Mouse (Mus musculus) stomach, embryonic 16.5 days (tissue): ENCODE results near the gene Rnps1. TPM values are rescaled to one million over a fixed set of nuclear protein-coding genes. Genes with fewer than 3 reads are reported as not detected.

Experiments
- ATAC-seq: fragments of 200-750 bp; cut with Nextera tagmentation; 2 replicates; pipeline ENCODE4 v1.8.0; 2017; ENCODE audit warnings: moderate number of reproducible peaks, moderate TSS enrichment; ENCODE audit not compliant: insufficient read depth, low FRiP score
- H3K27ac ChIP-seq: fragments of 300-500 bp; sonication (generic); 2 replicates; pipeline ENCODE4 v1.5.1; 2014; ENCODE audit warnings: low read length
- H3K27me3 ChIP-seq: fragments of 300-500 bp; sonication (generic); 2 replicates; pipeline ENCODE4 v1.6.1; 2014; ENCODE audit warnings: low read length, control low read depth, mixed read lengths; ENCODE audit not compliant: control insufficient read depth, insufficient read depth
- H3K36me3 ChIP-seq: fragments of 300-500 bp; sonication (generic); 2 replicates; pipeline ENCODE4 v1.6.1; 2014; ENCODE audit warnings: low read length; ENCODE audit not compliant: control insufficient read depth, insufficient read depth
- H3K4me1 ChIP-seq: fragments of 300-500 bp; sonication (generic); 2 replicates; pipeline ENCODE4 v1.6.1; 2014; ENCODE audit warnings: low read length, control low read depth, mixed read lengths; ENCODE audit not compliant: control insufficient read depth, insufficient read depth
- H3K4me2 ChIP-seq: fragments of 300-500 bp; sonication (generic); 2 replicates; pipeline ENCODE4 v1.6.1; 2014; ENCODE audit warnings: low read depth, low read length, mixed read lengths
- H3K4me3 ChIP-seq: fragments of 300-500 bp; sonication (generic); replicated peaks from 2 replicates; pipeline ENCODE4 v1.5.1; 2014; ENCODE audit warnings: mild to moderate bottlenecking, low read length
- H3K9ac ChIP-seq: fragments of 300-500 bp; sonication (generic); 2 replicates; pipeline ENCODE4 v1.6.1; 2014; ENCODE audit warnings: low read length
- H3K9me3 ChIP-seq: fragments of 300-500 bp; sonication (generic); replicated peaks from 2 replicates; pipeline ENCODE4 v1.6.1; 2016; ENCODE audit warnings: low read length, control low read depth; ENCODE audit not compliant: control insufficient read depth
- WGBS: fragments of 180-500 bp; shearing (Covaris S2); extraction: QIAGEN DNeasy Blood & Tissue Kit; methylation state at CpG from one replicate; pipeline ENCODE4 v1.1.7; 2014; 5-methylcytosine and 5-hydroxymethylcytosine counted together
- polyA plus RNA-seq: library from polyadenylated mRNA; unstranded; fragments of >200 nt; fragmentation: Nextera tagmentation; extraction: Ambion mirVana; gene quantifications from 2 replicates; pipeline ENCODE4 v1.2.1, GENCODE M21; 2015

The Rnps1 gene
- polyA plus RNA-seq, 1 experiment from 2014 or later: 217 TPM

DNA sequence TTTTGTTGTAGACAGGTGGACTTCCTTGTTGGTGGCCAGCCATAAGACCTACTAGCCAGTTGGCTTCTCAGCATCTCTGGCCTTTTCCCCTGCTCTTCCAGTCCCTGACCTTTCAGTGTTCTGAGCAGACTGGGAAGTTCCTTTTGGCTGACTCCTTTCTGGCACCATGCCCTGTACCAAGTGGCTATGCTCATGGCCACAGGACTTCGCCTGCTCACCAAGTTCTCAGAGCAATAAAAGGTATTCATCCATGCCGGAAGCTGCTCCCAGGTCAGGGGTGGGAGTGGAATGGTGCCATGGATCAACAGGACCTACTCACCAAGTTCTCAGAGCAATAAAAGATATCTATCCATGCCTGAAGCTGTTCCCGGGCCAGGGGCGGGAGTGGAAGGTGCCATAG is 58.1 kb downstream of the Rnps1 start:
- peak overlapping the region; percentile 83 for H3K27ac ChIP-seq
- H3K4me2 ChIP-seq: peak overlapping the region; percentile 99
- H3K9ac ChIP-seq: peak overlapping the region; percentile 27; the same call in 1 of the 2 replicates
- peak overlapping the region; percentile 72; the same call in 1 of the 2 replicates for H3K4me3 ChIP-seq
- no peaks in the 10 kb centered on the region for H3K27me3 ChIP-seq
- peaks cover 27% of the 10 kb centered on the region for H3K4me1 ChIP-seq
- peaks cover 15% of the 10 kb centered on the region; the same call in 1 of the 2 replicates for H3K36me3 ChIP-seq
- 74% methylated on average over 4 of the region's 4 CpGs for WGBS
- ATAC-seq: no peak
- no peaks in the 10 kb centered on the region for H3K9me3 ChIP-seq

DNA sequence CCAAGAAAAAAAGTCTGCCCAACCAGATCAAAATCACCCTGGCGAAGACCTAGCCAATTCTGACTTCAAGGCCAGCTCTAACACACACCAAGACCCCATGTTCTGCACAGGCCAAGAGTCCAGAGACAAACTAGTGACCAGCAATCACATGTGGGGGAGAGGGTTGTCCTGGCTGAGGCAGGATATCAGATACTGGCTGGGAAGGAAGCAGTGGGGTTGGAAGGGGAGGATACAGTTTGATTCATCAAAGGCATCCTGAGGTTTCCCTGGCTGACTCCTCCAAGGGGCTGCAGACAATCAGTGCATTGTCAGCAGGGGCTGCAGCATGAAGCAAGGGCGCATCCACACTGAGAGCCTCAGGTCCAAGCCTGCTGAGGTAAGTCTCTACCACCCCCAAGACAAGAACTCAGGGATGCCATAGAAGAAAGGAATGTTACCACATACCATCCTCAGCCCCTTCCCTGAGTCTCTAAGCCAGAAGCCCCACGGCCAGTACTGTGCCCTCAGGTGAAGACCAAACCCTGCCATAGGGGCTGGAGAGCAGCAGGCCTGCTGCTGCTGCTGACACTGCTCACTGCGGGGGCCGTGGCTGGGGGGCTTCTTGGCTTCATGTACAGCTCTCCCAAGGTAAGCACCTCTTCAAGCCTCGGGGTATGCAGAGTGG is 59.4 kb downstream of the Rnps1 start, which contains the start of gene Bricd5:
Bricd5 (plus strand) TSS at position 273 of the 664 bp plus-strand sequence.
- H3K9ac ChIP-seq: peak within 1 kb of the TSS; percentile 27; the same call in 1 of the 2 replicates
- H3K4me1 ChIP-seq: peaks cover 31% of the 10 kb centered on the region
- H3K36me3 ChIP-seq: peaks cover 15% of the 10 kb centered on the region; the same call in 1 of the 2 replicates
- H3K4me2 ChIP-seq: peak within 1 kb of the TSS; percentile 99
- no peaks in the 10 kb centered on the region for H3K27me3 ChIP-seq
- H3K27ac ChIP-seq: peak within 1 kb of the TSS; percentile 83
- no peaks in the 10 kb centered on the region for H3K9me3 ChIP-seq
- H3K4me3 ChIP-seq: peak within 1 kb of the TSS; percentile 72; the same call in 1 of the 2 replicates
- no peak for ATAC-seq
- WGBS: 79% methylated on average over 6 of the region's 6 CpGs

DNA sequence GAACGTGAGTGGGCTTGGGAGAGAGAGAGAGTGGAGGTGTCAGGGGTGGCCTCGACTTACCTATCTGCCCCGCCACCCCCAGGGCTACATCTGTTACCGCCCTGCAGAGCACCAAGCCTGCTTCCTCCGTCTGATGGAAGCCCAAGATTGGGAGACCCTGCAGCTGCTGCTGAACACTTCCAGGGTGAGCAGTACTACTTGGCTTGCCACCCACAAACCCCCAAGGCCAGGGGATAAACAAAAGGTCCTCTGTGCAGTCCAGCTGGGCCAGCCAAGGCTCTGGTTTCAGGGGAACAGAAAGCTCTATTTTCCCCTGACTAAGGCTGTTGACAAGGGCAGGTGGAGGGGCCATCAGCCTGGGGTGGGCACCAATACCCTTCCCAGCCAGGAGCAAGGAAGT is 60.2 kb downstream of the Rnps1 start:
- no peak for ATAC-seq
- peak overlapping the region; percentile 83; the same call in 1 of the 2 replicates for H3K27ac ChIP-seq
- H3K9ac ChIP-seq: no peak overlapping the region
- no peak overlapping the region for H3K4me3 ChIP-seq
- no peak overlapping the region for H3K4me2 ChIP-seq
- H3K9me3 ChIP-seq: no peaks in the 10 kb centered on the region
- no peaks in the 10 kb centered on the region for H3K27me3 ChIP-seq
- 74% methylated on average over 5 of the region's 5 CpGs for WGBS
- peaks cover 15% of the 10 kb centered on the region; the same call in 1 of the 2 replicates for H3K36me3 ChIP-seq
- H3K4me1 ChIP-seq: peaks cover 31% of the 10 kb centered on the region

Other genes starting within 250 kb of the Rnps1 start
- 504 and 564 TPM in 2 replicates for gene Atp6v0c, start 244.9 kb upstream of the Rnps1 start, polyA plus RNA-seq
- gene Tbc1d24, start 209.0 kb upstream of the Rnps1 start, polyA plus RNA-seq: 3.6 and 5.4 TPM in 2 replicates
- 4.0 and 5.4 TPM in 2 replicates for gene Ntn3, start 205.0 kb upstream of the Rnps1 start, polyA plus RNA-seq
- 7.6 and 9.7 TPM in 2 replicates for gene Tedc2, start 193.7 kb upstream of the Rnps1 start, polyA plus RNA-seq
- 50.2 and 51.8 TPM in 2 replicates for gene Ccnf, start 163.1 kb upstream of the Rnps1 start, polyA plus RNA-seq
- gene Abca17, start 63.5 kb upstream of the Rnps1 start, polyA plus RNA-seq: not detected in 2 replicates
- gene Abca3, start 62.6 kb upstream of the Rnps1 start, polyA plus RNA-seq: 12.2 and 14.0 TPM in 2 replicates
- gene Eci1, start 12.1 kb downstream of the Rnps1 start, polyA plus RNA-seq: 153 and 166 TPM in 2 replicates
- gene Dnase1l2, start 28.5 kb downstream of the Rnps1 start, polyA plus RNA-seq: 9.2 and 19.9 TPM in 2 replicates
- 29.4 and 35.0 TPM in 2 replicates for gene E4f1, start 55.7 kb downstream of the Rnps1 start, polyA plus RNA-seq
- gene Pgp, start 55.8 kb downstream of the Rnps1 start, polyA plus RNA-seq: 49.6 and 54.5 TPM in 2 replicates
- gene Bricd5, start 59.3 kb downstream of the Rnps1 start, polyA plus RNA-seq: 0.36 and 0.46 TPM in 2 replicates
- 29.0 and 33.6 TPM in 2 replicates for gene Mlst8, start 64.5 kb downstream of the Rnps1 start, polyA plus RNA-seq
- 1.5 and 2.3 TPM in 2 replicates for gene Caskin1, start 74.0 kb downstream of the Rnps1 start, polyA plus RNA-seq
- 80.6 and 104 TPM in 2 replicates for gene Traf7, start 113.4 kb downstream of the Rnps1 start, polyA plus RNA-seq
- gene Rab26, start 119.6 kb downstream of the Rnps1 start, polyA plus RNA-seq: 7.9 and 9.4 TPM in 2 replicates
- gene Pkd1, start 135.3 kb downstream of the Rnps1 start, polyA plus RNA-seq: 21.7 and 22.2 TPM in 2 replicates
- gene Tsc2, start 218.1 kb downstream of the Rnps1 start, polyA plus RNA-seq: 53.1 and 57.2 TPM in 2 replicates
- gene Nthl1, start 218.1 kb downstream of the Rnps1 start, polyA plus RNA-seq: 18.0 and 19.1 TPM in 2 replicates
- gene Slc9a3r2, start 235.8 kb downstream of the Rnps1 start, polyA plus RNA-seq: 38.0 and 39.0 TPM in 2 replicates
- gene Npw, start 243.9 kb downstream of the Rnps1 start, polyA plus RNA-seq: 0.37 and 0.39 TPM in 2 replicates